Mouse (Mus musculus): ENCODE measurements around the gene Il2rg. TPM values are rescaled to one million over a fixed set of nuclear protein-coding genes. Genes with fewer than 3 reads are reported as not detected.

Il2rg gene
- polyA plus RNA-seq, 1 experiment from 2014 or later: 204 TPM

GRCm38 (mm10) chrX:101285534-101285933 is 17.5 kb upstream of the Il2rg start:
- H3K79me2 ChIP-seq (ENCODE audit: inconsistent target): no peaks in the 10 kb centered on the region
- 39% methylated on average over 5 of the region's 6 CpGs for WGBS (ENCODE audit: missing documents)
- no peak overlapping the region for H3K27ac ChIP-seq
- H3K4me3 ChIP-seq (ENCODE audit: inconsistent target): no peak overlapping the region
- H3K36me3 ChIP-seq (ENCODE audit: inconsistent target): peaks cover 25% of the 10 kb centered on the region; the same call in 1 of the 2 replicates

GRCm38 (mm10) chrX:101282813-101283212 is 14.8 kb upstream of the Il2rg start:
- Histone ChIP-seq H3K36me3 (ENCODE audit: inconsistent target) (peaks cover 24% of the 10 kb centered on the region; the same call in 1 of the 2 replicates), H3K79me2 (ENCODE audit: inconsistent target) (no peaks in the 10 kb centered on the region), H3K4me3 (ENCODE audit: inconsistent target) (no peak overlapping the region), H3K27ac (no peak overlapping the region)
- WGBS (ENCODE audit: missing documents): 92% methylated on average over 6 of the region's 6 CpGs

GRCm38 (mm10) chrX:101273875-101274738 is 6.1 kb upstream of the Il2rg start, which contains the start of gene Med12:
Gene Med12 (plus strand): TSS chrX:101274030.
- peak within 1 kb of the TSS; percentile 64 for H3K27ac ChIP-seq
- WGBS (ENCODE audit: missing documents): 20% methylated on average over 46 of the region's 54 CpGs
- H3K36me3 ChIP-seq (ENCODE audit: inconsistent target): peaks cover under 1% of the 10 kb centered on the region; the same call in 1 of the 2 replicates
- peak within 1 kb of the TSS; percentile 63 for H3K4me3 ChIP-seq (ENCODE audit: inconsistent target)
- peaks cover 4% of the 10 kb centered on the region; the same call in 1 of the 2 replicates for H3K79me2 ChIP-seq (ENCODE audit: inconsistent target)

GRCm38 (mm10) chrX:101273410-101273809 is 5.4 kb upstream of the Il2rg start:
- 50% methylated on average over 6 of the region's 6 CpGs for WGBS (ENCODE audit: missing documents)
- no peaks in the 10 kb centered on the region for H3K36me3 ChIP-seq (ENCODE audit: inconsistent target)
- no peak overlapping the region for H3K27ac ChIP-seq
- peaks cover 4% of the 10 kb centered on the region; the same call in 1 of the 2 replicates for H3K79me2 ChIP-seq (ENCODE audit: inconsistent target)
- no peak overlapping the region for H3K4me3 ChIP-seq (ENCODE audit: inconsistent target)

DNA sequence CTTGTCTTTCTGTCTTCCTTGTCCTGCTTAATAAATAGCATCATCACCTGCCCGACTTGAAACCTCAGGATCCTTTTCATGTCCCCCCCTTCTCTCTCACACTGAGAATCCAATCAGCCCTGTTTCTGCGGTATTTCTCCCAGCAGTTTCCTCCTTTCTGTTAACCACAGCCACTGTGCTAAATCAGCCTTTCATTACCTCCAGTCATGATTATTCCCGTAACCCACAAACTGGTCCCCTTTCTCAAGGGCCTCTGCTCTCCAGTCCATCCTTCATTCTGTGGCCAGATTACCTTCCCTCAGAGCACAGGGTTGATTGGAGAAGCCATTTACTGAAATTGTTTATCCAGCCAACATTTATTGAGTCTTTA is 685 bp upstream of the Il2rg start, which contains the start of gene Gm20489:
TSS of gene Gm20489 (minus strand) at position 269 of the 370 bp plus-strand sequence.
- Histone ChIP-seq H3K27ac (peak within 1 kb of the TSS; percentile 35), H3K36me3 (ENCODE audit: inconsistent target) (no peaks in the 10 kb centered on the region), H3K4me3 (ENCODE audit: inconsistent target) (peak within 1 kb of the TSS; percentile 32), H3K79me2 (ENCODE audit: inconsistent target) (peaks cover 12% of the 10 kb centered on the region; the same call in 1 of the 2 replicates)
- 32% methylated on average over 3 of the region's 3 CpGs for WGBS (ENCODE audit: missing documents)

DNA sequence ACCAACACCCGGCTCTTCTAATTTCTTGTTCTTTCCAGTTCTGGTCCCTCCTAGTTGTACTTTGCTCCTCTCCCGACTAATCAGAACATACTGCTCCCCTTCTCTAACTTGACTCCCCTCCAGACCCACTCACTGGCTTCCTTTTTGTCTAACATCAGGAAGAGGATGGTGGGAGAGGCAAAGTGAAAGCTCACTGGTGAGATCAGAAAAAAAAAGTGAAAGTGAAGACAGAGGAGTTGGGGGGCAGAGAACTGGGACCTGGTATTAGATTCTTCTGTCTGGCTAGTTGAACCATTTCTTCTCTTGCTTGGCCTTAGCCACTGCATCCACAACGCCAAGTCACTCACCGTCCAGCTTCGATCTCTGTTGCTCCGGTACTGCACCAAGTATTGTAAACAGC is 1.4 kb downstream of the Il2rg start:
- Histone ChIP-seq H3K27ac (no peak overlapping the region), H3K4me3 (ENCODE audit: inconsistent target) (peak overlapping the region; percentile 32), H3K36me3 (ENCODE audit: inconsistent target) (no peaks in the 10 kb centered on the region), H3K79me2 (ENCODE audit: inconsistent target) (peaks cover 12% of the 10 kb centered on the region; the same call in 1 of the 2 replicates)
- 60% methylated on average over 6 of the region's 6 CpGs for whole genome bisulfite sequencing (ENCODE audit: missing documents)

GRCm38 (mm10) chrX:101263892-101264291 is 4.2 kb downstream of the Il2rg start, which contains the start of gene Gm614:
Gene Gm614 (minus strand): TSS chrX:101263992.
- no peak within 1 kb of the TSS for H3K27ac ChIP-seq
- peaks cover 12% of the 10 kb centered on the region; the same call in 1 of the 2 replicates for H3K79me2 ChIP-seq (ENCODE audit: inconsistent target)
- 100% methylated on average over 1 of the region's 1 CpGs for WGBS (ENCODE audit: missing documents)
- no peaks in the 10 kb centered on the region for H3K36me3 ChIP-seq (ENCODE audit: inconsistent target)
- no peak within 1 kb of the TSS for H3K4me3 ChIP-seq (ENCODE audit: inconsistent target)

- H3K27ac ChIP-seq: peak overlapping the region; percentile 54
- H3K4me3 ChIP-seq (ENCODE audit: inconsistent target): no peak overlapping the region
- no peaks in the 10 kb centered on the region for H3K36me3 ChIP-seq (ENCODE audit: inconsistent target)
- 35% methylated on average over 6 of the region's 13 CpGs for WGBS (ENCODE audit: missing documents)
- no peaks in the 10 kb centered on the region for H3K79me2 ChIP-seq (ENCODE audit: inconsistent target)
Measured at GRCm38 (mm10) chrX:101260441-101261325, 7.4 kb downstream of the Il2rg start.

DNA sequence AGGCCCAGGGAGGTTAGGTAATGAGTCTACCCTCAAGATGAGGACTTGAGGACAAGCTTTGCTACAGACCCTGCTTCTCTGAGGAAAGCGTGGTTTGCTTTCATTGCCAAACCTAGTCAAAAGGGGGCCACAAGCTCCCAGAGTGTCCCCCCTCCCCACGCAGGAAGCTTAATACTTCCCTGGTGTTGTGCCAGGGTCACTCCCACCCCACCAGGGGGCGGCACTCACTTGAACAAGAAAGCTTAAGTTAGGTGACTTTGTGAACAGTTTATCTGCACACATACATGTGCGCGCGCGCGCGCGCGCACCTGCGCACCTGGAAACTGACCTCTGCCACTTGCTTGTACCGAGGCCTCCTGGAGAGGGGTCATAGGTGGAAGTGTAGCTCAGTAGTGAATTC is 11.5 kb downstream of the Il2rg start:
- Histone ChIP-seq H3K36me3 (ENCODE audit: inconsistent target) (no peaks in the 10 kb centered on the region), H3K4me3 (ENCODE audit: inconsistent target) (no peak overlapping the region), H3K27ac (no peak overlapping the region), H3K79me2 (ENCODE audit: inconsistent target) (no peaks in the 10 kb centered on the region)
- WGBS (ENCODE audit: missing documents): 87% methylated on average over 12 of the region's 13 CpGs

DNA sequence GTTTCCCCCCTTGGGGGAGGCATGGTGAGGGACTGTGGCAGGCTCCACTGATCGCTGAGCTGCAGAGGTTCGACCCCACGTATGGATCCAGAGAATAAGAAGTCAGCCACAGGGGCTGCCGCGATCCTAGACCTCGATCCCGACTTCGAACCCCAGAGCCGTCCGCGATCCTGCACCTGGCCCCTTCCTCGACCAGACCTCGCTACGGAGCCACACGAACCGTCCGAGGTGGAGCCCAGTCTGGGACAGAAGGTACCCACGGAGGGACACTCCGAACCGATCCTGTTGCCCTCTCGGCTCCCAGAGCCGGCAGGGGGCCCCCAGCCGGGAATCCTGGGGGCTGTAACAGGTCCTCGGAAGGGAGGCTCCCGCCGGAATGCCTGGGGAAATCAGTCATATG is 13.3 kb downstream of the Il2rg start:
- no peaks in the 10 kb centered on the region for H3K36me3 ChIP-seq (ENCODE audit: inconsistent target)
- H3K27ac ChIP-seq: peak overlapping the region; percentile 39; the same call in 1 of the 2 replicates
- H3K79me2 ChIP-seq (ENCODE audit: inconsistent target): no peaks in the 10 kb centered on the region
- peak overlapping the region; percentile 65 for H3K4me3 ChIP-seq (ENCODE audit: inconsistent target)
- 24% methylated on average over 23 of the region's 26 CpGs for WGBS (ENCODE audit: missing documents)

DNA sequence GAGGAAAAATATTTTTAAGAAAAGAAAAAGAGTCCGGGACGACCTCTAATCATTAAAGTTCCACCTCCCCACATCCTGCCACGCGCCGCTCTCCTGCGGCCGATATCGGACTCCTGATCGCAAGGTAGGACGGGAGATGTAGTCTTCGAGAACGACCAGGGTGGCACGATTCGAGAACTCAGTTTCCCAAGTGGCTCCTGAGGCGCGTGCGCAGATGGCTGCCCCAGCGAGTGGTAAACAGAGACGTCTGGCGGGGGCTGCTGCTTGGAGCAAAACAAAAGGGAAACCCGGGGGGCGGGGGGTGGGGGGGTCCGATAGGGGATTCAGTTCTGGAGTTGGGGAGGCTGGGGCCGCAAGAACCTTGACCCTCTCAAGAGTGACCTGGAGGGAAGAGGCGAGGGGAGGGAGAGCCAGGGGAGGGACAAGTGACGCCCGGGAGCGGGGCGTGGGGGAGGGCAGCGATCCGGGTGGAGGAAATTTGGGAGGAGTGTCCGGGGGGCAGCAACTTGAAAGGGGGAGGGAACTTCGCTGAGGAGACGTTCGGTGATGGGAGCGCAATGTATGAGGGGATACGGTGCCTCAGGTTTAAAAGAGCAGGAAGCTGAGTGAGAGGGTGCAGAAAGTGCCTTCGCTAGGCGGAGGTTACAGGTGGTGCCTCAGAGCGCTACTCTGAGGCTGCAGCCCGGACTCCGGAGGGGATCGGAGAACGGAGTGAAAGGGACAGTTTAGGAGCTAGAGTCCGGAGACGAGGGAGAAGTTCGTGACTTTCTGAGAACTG is 13.9 kb downstream of the Il2rg start, which contains the start of gene Foxo4:
TSS of gene Foxo4 (plus strand) at position 577 of the 778 bp plus-strand sequence.
- Histone ChIP-seq H3K4me3 (ENCODE audit: inconsistent target) (peak within 1 kb of the TSS; percentile 65), H3K27ac (peak within 1 kb of the TSS; percentile 39), H3K36me3 (ENCODE audit: inconsistent target) (no peaks in the 10 kb centered on the region), H3K79me2 (ENCODE audit: inconsistent target) (no peaks in the 10 kb centered on the region)
- WGBS (ENCODE audit: missing documents): 23% methylated on average over 35 of the region's 47 CpGs

GRCm38 (mm10) chrX:101245011-101245410 is 23.0 kb downstream of the Il2rg start:
- Histone ChIP-seq H3K36me3 (ENCODE audit: inconsistent target) (no peaks in the 10 kb centered on the region), H3K79me2 (ENCODE audit: inconsistent target) (no peaks in the 10 kb centered on the region), H3K4me3 (ENCODE audit: inconsistent target) (no peak overlapping the region), H3K27ac (no peak overlapping the region)
- 50% methylated on average over 1 of the region's 1 CpGs for WGBS (ENCODE audit: missing documents)

- Histone ChIP-seq H3K27ac (0 out of 2 replicates have a peak overlapping the region, but pooled peaks have one; percentile 24), H3K79me2 (ENCODE audit: inconsistent target) (peaks cover 37% of the 10 kb centered on the region), H3K4me3 (ENCODE audit: inconsistent target) (peak overlapping the region; percentile 11), H3K36me3 (ENCODE audit: inconsistent target) (no peaks in the 10 kb centered on the region)
- 35% methylated on average over 7 of the region's 7 CpGs for WGBS (ENCODE audit: missing documents)
Measured at GRCm38 (mm10) chrX:101222796-101223162, 45.3 kb downstream of the Il2rg start.

All from macrophage (primary cell).